Mouse (Mus musculus): ENCODE measurements around the gene Adap1. TPM values are rescaled to one million over a fixed set of nuclear protein-coding genes. Genes with fewer than 3 reads are reported as not detected.

The Adap1 gene
- polyA plus RNA-seq, 1 experiment = 29.5 TPM

GRCm38 (mm10) chr5:139234423-139234822 is 91.0 kb downstream of the Adap1 start:
- no peak overlapping the region for H3K27ac ChIP-seq (ENCODE audit: insufficient read depth, low read depth, low read length)
- no peak overlapping the region for H3K4me3 ChIP-seq (ENCODE audit: insufficient read depth, low read depth, low read length)
- no peak for DNase-seq
- H3K27me3 ChIP-seq (replicated peaks; ENCODE audit: control insufficient read depth, insufficient read depth, low read length) = no peaks in the 10 kb centered on the region
- peaks cover 1% of the 10 kb centered on the region; the same call in 1 of the 2 replicates for H3K36me3 ChIP-seq (ENCODE audit: control insufficient read depth, insufficient read depth, low read length)
- WGBS = 89% methylated on average over 4 of the region's 4 CpGs
- TF ChIP-seq CTCF (conservative IDR thresholded peaks at IDR 0.05; ENCODE audit: insufficient read depth, insufficient read length, low read depth, low read length) = no peak
- no peak for TF ChIP-seq POLR2A (IDR thresholded peaks at IDR 0.05; ENCODE audit: low read depth, low read length)
- no peaks in the 10 kb centered on the region for H3K4me1 ChIP-seq (ENCODE audit: control insufficient read depth, insufficient read depth, low read length)

GRCm38 (mm10) chr5:139232083-139232482 is 93.3 kb downstream of the Adap1 start:
- no peak for TF ChIP-seq CTCF (conservative IDR thresholded peaks at IDR 0.05; ENCODE audit: insufficient read depth, insufficient read length, low read depth, low read length)
- no peak for TF ChIP-seq POLR2A (IDR thresholded peaks at IDR 0.05; ENCODE audit: low read depth, low read length)
- H3K4me3 ChIP-seq (ENCODE audit: insufficient read depth, low read depth, low read length) = no peak overlapping the region
- no peaks in the 10 kb centered on the region for H3K27me3 ChIP-seq (replicated peaks; ENCODE audit: control insufficient read depth, insufficient read depth, low read length)
- WGBS = 88% methylated on average over 3 of the region's 3 CpGs
- H3K4me1 ChIP-seq (ENCODE audit: control insufficient read depth, insufficient read depth, low read length) = no peaks in the 10 kb centered on the region; the same call in 1 of the 2 replicates
- DNase-seq = no peak
- no peak overlapping the region for H3K27ac ChIP-seq (ENCODE audit: insufficient read depth, low read depth, low read length)
- H3K36me3 ChIP-seq (ENCODE audit: control insufficient read depth, insufficient read depth, low read length) = peaks cover 1% of the 10 kb centered on the region; the same call in 1 of the 2 replicates

GRCm38 (mm10) chr5:139229716-139230115 is 95.7 kb downstream of the Adap1 start:
- DNase-seq = no peak
- no peak overlapping the region for H3K27ac ChIP-seq (ENCODE audit: insufficient read depth, low read depth, low read length)

GRCm38 (mm10) chr5:139228318-139228717 is 97.1 kb downstream of the Adap1 start:
- no peaks in the 10 kb centered on the region; the same call in 1 of the 2 replicates for H3K4me1 ChIP-seq (ENCODE audit: control insufficient read depth, insufficient read depth, low read length)
- 93% methylated on average over 3 of the region's 3 CpGs for WGBS
- peaks cover 4% of the 10 kb centered on the region for H3K36me3 ChIP-seq (ENCODE audit: control insufficient read depth, insufficient read depth, low read length)
- no peak for DNase-seq
- H3K27me3 ChIP-seq (replicated peaks; ENCODE audit: control insufficient read depth, insufficient read depth, low read length) = no peaks in the 10 kb centered on the region
- no peak for TF ChIP-seq POLR2A (IDR thresholded peaks at IDR 0.05; ENCODE audit: low read depth, low read length)
- TF ChIP-seq CTCF (conservative IDR thresholded peaks at IDR 0.05; ENCODE audit: insufficient read depth, insufficient read length, low read depth, low read length) = no peak
- no peak overlapping the region for H3K4me3 ChIP-seq (ENCODE audit: insufficient read depth, low read depth, low read length)
- H3K27ac ChIP-seq (ENCODE audit: insufficient read depth, low read depth, low read length) = no peak overlapping the region

More at GRCm38 (mm10) chr5:139229716-139230115, 95.7 kb downstream of the Adap1 start:
- TF ChIP-seq POLR2A (IDR thresholded peaks at IDR 0.05; ENCODE audit: low read depth, low read length) = no peak
- no peaks in the 10 kb centered on the region for H3K27me3 ChIP-seq (replicated peaks; ENCODE audit: control insufficient read depth, insufficient read depth, low read length)
- 96% methylated on average over 3 of the region's 3 CpGs for WGBS
- H3K36me3 ChIP-seq (ENCODE audit: control insufficient read depth, insufficient read depth, low read length) = peaks cover 4% of the 10 kb centered on the region
- no peaks in the 10 kb centered on the region; the same call in 1 of the 2 replicates for H3K4me1 ChIP-seq (ENCODE audit: control insufficient read depth, insufficient read depth, low read length)
- no peak overlapping the region for H3K4me3 ChIP-seq (ENCODE audit: insufficient read depth, low read depth, low read length)

GRCm38 (mm10) chr5:139227645-139228044 is 97.8 kb downstream of the Adap1 start:
- Histone ChIP-seq H3K4me3 (ENCODE audit: insufficient read depth, low read depth, low read length) (no peak overlapping the region), H3K27ac (ENCODE audit: insufficient read depth, low read depth, low read length) (no peak overlapping the region), H3K36me3 (ENCODE audit: control insufficient read depth, insufficient read depth, low read length) (peaks cover 4% of the 10 kb centered on the region), H3K4me1 (ENCODE audit: control insufficient read depth, insufficient read depth, low read length) (no peaks in the 10 kb centered on the region; the same call in 1 of the 2 replicates), H3K27me3 (replicated peaks; ENCODE audit: control insufficient read depth, insufficient read depth, low read length) (no peaks in the 10 kb centered on the region)
- WGBS = 100% methylated on average over 2 of the region's 2 CpGs
- DNase-seq = no peak
- no peak for TF ChIP-seq CTCF (conservative IDR thresholded peaks at IDR 0.05; ENCODE audit: insufficient read depth, insufficient read length, low read depth, low read length)
- no peak for TF ChIP-seq POLR2A (IDR thresholded peaks at IDR 0.05; ENCODE audit: low read depth, low read length)

DNA sequence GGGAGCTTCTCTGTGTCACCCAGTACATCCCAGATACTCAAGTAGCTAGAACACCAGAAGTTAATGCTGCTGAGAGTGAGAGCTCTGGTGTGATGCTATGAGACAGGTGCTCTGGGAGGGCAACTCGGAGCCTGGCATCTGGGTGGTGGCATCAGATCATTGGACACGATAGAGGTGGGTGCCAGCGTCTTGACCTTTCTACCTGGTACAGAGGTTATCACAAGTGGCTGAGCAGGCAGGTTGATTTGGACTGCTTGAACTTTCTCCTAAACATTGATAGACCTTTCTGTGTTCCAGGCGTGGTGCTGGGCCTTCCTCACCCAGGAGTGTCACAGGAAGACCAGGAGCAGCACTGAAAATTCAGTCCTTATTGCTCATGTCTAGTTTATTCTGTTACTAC is 98.2 kb downstream of the Adap1 start:
- 56% methylated on average over 4 of the region's 4 CpGs for WGBS
- peaks cover 4% of the 10 kb centered on the region for H3K36me3 ChIP-seq (ENCODE audit: control insufficient read depth, insufficient read depth, low read length)
- no peaks in the 10 kb centered on the region; the same call in 1 of the 2 replicates for H3K4me1 ChIP-seq (ENCODE audit: control insufficient read depth, insufficient read depth, low read length)
- peak; percentile 53 for DNase-seq
- H3K27me3 ChIP-seq (replicated peaks; ENCODE audit: control insufficient read depth, insufficient read depth, low read length) = no peaks in the 10 kb centered on the region
- no peak overlapping the region for H3K4me3 ChIP-seq (ENCODE audit: insufficient read depth, low read depth, low read length)
- TF ChIP-seq CTCF (conservative IDR thresholded peaks at IDR 0.05; ENCODE audit: insufficient read depth, insufficient read length, low read depth, low read length) (no peak), POLR2A (IDR thresholded peaks at IDR 0.05; ENCODE audit: low read depth, low read length) (no peak)
- no peak overlapping the region for H3K27ac ChIP-seq (ENCODE audit: insufficient read depth, low read depth, low read length)

DNA sequence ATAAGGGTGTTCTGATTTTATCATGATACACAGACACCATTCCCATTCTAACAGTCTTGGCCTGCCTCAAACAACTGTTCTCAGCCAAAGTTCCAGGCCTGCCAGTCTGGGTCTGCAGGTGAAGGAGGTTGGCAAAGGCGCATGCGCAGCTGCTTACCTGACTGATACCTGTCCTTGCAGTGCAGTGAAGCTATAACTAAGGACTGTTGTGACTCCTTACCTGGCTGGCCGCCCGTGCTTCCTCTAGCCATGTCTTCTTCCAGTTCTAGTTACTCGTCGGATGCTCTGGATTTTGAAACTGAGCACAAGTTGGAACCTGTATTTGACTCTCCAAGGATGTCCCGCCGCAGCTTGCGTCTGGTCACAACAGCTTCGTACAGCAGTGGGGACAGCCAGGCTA is 102.1 kb downstream of the Adap1 start:
- DNase-seq = no peak
- H3K36me3 ChIP-seq (ENCODE audit: control insufficient read depth, insufficient read depth, low read length) = peaks cover 4% of the 10 kb centered on the region
- H3K4me3 ChIP-seq (ENCODE audit: insufficient read depth, low read depth, low read length) = no peak overlapping the region
- H3K4me1 ChIP-seq (ENCODE audit: control insufficient read depth, insufficient read depth, low read length) = no peaks in the 10 kb centered on the region; the same call in 1 of the 2 replicates
- 96% methylated on average over 10 of the region's 10 CpGs for WGBS
- no peaks in the 10 kb centered on the region for H3K27me3 ChIP-seq (replicated peaks; ENCODE audit: control insufficient read depth, insufficient read depth, low read length)
- TF ChIP-seq POLR2A (IDR thresholded peaks at IDR 0.05; ENCODE audit: low read depth, low read length) = no peak
- no peak for TF ChIP-seq CTCF (conservative IDR thresholded peaks at IDR 0.05; ENCODE audit: insufficient read depth, insufficient read length, low read depth, low read length)
- no peak overlapping the region for H3K27ac ChIP-seq (ENCODE audit: insufficient read depth, low read depth, low read length)

Other genes starting within 250 kb of the Adap1 start
- gene Prkar1b, start 175.6 kb downstream of the Adap1 start, polyA plus RNA-seq (2012; rRNA removed) = 6.4 and 7.1 TPM in 2 replicates
- 16.3 and 17.5 TPM in 2 replicates for gene Dnaaf5, start 175.4 kb downstream of the Adap1 start, polyA plus RNA-seq (2012; rRNA removed)
- 40.0 and 41.0 TPM in 2 replicates for gene Sun1, start 125.0 kb downstream of the Adap1 start, polyA plus RNA-seq (2012; rRNA removed)
- gene Get4, start 73.3 kb downstream of the Adap1 start, polyA plus RNA-seq (2012; rRNA removed) = 79.3 and 96.2 TPM in 2 replicates
- gene Cox19, start 25.8 kb upstream of the Adap1 start, polyA plus RNA-seq (2012; rRNA removed) = 114 and 125 TPM in 2 replicates
- gene Cyp2w1, start 27.0 kb upstream of the Adap1 start, polyA plus RNA-seq (2012; rRNA removed) = not detected in 2 replicates
- gene Gpr146, start 52.1 kb upstream of the Adap1 start, polyA plus RNA-seq (2012; rRNA removed) = 39.1 and 43.0 TPM in 2 replicates
- 3.0 and 4.3 TPM in 2 replicates for gene C130050O18Rik, start 79.7 kb upstream of the Adap1 start, polyA plus RNA-seq (2012; rRNA removed)
- 2.7 and 3.8 TPM in 2 replicates for gene Gper1, start 97.5 kb upstream of the Adap1 start, polyA plus RNA-seq (2012; rRNA removed)
- 4.8 and 6.0 TPM in 2 replicates for gene 3110082I17Rik, start 134.9 kb upstream of the Adap1 start, polyA plus RNA-seq (2012; rRNA removed)
- 11.8 and 12.4 TPM in 2 replicates for gene Zfand2a, start 158.9 kb upstream of the Adap1 start, polyA plus RNA-seq (2012; rRNA removed)
- gene Uncx, start 217.9 kb upstream of the Adap1 start, polyA plus RNA-seq (2012; rRNA removed) = 1.1 and 1.5 TPM in 2 replicates